Mouse (Mus musculus) midbrain, postnatal 0 days (tissue): ENCODE data around the gene Sgf29. TPM values are rescaled to one million over a fixed set of nuclear protein-coding genes. Genes with fewer than 3 reads are reported as not detected.
"Not testable (repeated sequence)": the region's sequence is repeated elsewhere in the genome, so short reads cannot be mapped to it uniquely, and the experiment has no call there.

Experiments used
- ATAC-seq: fragments of 200-750 bp; cut with Nextera tagmentation; 2 replicates; pipeline ENCODE4 v1.8.0; 2017; ENCODE audit warnings: moderate number of reproducible peaks, mild to moderate bottlenecking, moderate TSS enrichment, moderate library complexity; ENCODE audit not compliant: low FRiP score
- DNase-seq: peaks from one replicate; pipeline ENCODE4 v3.0.0-alpha.2; 2015; ENCODE audit warnings: low spot score
- H3K27ac ChIP-seq: fragments of 300-500 bp; sonication (generic); 2 replicates; pipeline ENCODE4 v1.5.1; 2014; ENCODE audit warnings: low read depth, mild to moderate bottlenecking, low read length, mixed read lengths
- H3K27me3 ChIP-seq: fragments of 300-500 bp; sonication (generic); 2 replicates; pipeline ENCODE4 v1.6.1; 2014; ENCODE audit warnings: low read length, control low read depth, mixed read lengths; ENCODE audit not compliant: insufficient read depth
- H3K36me3 ChIP-seq: fragments of 300-500 bp; sonication (generic); 2 replicates; pipeline ENCODE4 v1.6.1; 2014; ENCODE audit warnings: low read length, control low read depth, mixed read lengths; ENCODE audit not compliant: insufficient read depth
- H3K4me1 ChIP-seq: fragments of 300-500 bp; sonication (generic); 2 replicates; pipeline ENCODE4 v1.6.1; 2014; ENCODE audit warnings: mild to moderate bottlenecking, control low read depth, antibody characterized with exemption, low read length, mixed read lengths; ENCODE audit not compliant: insufficient read depth
- H3K4me2 ChIP-seq: fragments of 300-500 bp; sonication (generic); 2 replicates; pipeline ENCODE4 v1.6.1; 2014; ENCODE audit warnings: low read depth, mild to moderate bottlenecking, low read length, mixed read lengths; ENCODE audit not compliant: poor library complexity, severe bottlenecking
- H3K4me3 ChIP-seq: fragments of 300-500 bp; sonication (generic); 2 replicates; pipeline ENCODE4 v1.5.1; 2014; ENCODE audit warnings: low read depth, mild to moderate bottlenecking, low read length, moderate library complexity
- H3K9ac ChIP-seq: fragments of 300-500 bp; sonication (generic); replicated peaks from 2 replicates; pipeline ENCODE4 v1.6.1; 2014; ENCODE audit warnings: mild to moderate bottlenecking, low read length, moderate library complexity, mixed read lengths; ENCODE audit not compliant: poor library complexity, severe bottlenecking
- H3K9me3 ChIP-seq: fragments of 300-500 bp; sonication (generic); 2 replicates; pipeline ENCODE4 v1.6.1; 2016; ENCODE audit warnings: low read length, control low read depth
- CTCF ChIP-seq: IDR thresholded peaks from 2 replicates; pipeline ENCODE4 v1.5.1; 2016; ENCODE audit warnings: antibody characterized with exemption, mild to moderate bottlenecking
- WGBS: fragments of 180-500 bp; shearing (Covaris S2); extraction: QIAGEN DNeasy Blood & Tissue Kit; methylation state at CpG from one replicate; pipeline ENCODE4 v1.1.7; 2014; 5-methylcytosine and 5-hydroxymethylcytosine counted together
- polyA plus RNA-seq: library from polyadenylated mRNA; unstranded; fragments of >200 nt; fragmentation: Nextera tagmentation; extraction: Ambion mirVana; gene quantifications from 2 replicates; pipeline ENCODE4 v1.2.1, GENCODE M21; 2015
- total RNA-seq: library from RNA; depleted of rRNA; stranded (reverse); fragments of >200 nt; gene quantifications from 2 replicates; pipeline ENCODE4 v1.2.3, GENCODE M21; 2014

Sgf29 gene
- total and polyA plus RNA-seq, 2 experiments from 2014 or later = 44.4 to 48.0 TPM

GRCm38 (mm10) chr7:126681221-126681620 is 32.1 kb downstream of the Sgf29 start:
- H3K27ac ChIP-seq = no peak overlapping the region
- no peak overlapping the region for H3K4me3 ChIP-seq
- H3K4me2 ChIP-seq = no peak overlapping the region
- TF ChIP-seq CTCF = no peak
- DNase-seq (no peak), ATAC-seq (no peak)
- 95% methylated on average over 5 of the region's 5 CpGs for WGBS
- no peaks in the 10 kb centered on the region for H3K9me3 ChIP-seq
- H3K4me1 ChIP-seq = no peaks in the 10 kb centered on the region
- H3K27me3 ChIP-seq = no peaks in the 10 kb centered on the region
- no peaks in the 10 kb centered on the region for H3K36me3 ChIP-seq
- no peak overlapping the region for H3K9ac ChIP-seq

GRCm38 (mm10) chr7:126688156-126688555 is 39.0 kb downstream of the Sgf29 start:
- WGBS = 86% methylated on average over 4 of the region's 4 CpGs
- H3K36me3 ChIP-seq = peaks cover 15% of the 10 kb centered on the region
- not testable (repeated sequence) for H3K4me1 ChIP-seq, H3K27ac ChIP-seq, H3K9ac ChIP-seq, H3K4me3 ChIP-seq, ATAC-seq, H3K9me3 ChIP-seq, DNase-seq, H3K4me2 ChIP-seq, H3K27me3 ChIP-seq

GRCm38 (mm10) chr7:126689021-126689420 is 39.9 kb downstream of the Sgf29 start:
- DNase-seq = no peak
- H3K9me3 ChIP-seq = no peaks in the 10 kb centered on the region

GRCm38 (mm10) chr7:126690737-126691136 is 41.6 kb downstream of the Sgf29 start:
- TF ChIP-seq CTCF = no peak
- 92% methylated on average over 3 of the region's 3 CpGs for WGBS
- H3K9ac ChIP-seq = no peak overlapping the region
- no peaks in the 10 kb centered on the region for H3K4me1 ChIP-seq
- H3K4me2 ChIP-seq = no peak overlapping the region
- H3K27ac ChIP-seq = no peak overlapping the region
- no peak overlapping the region for H3K4me3 ChIP-seq
- peaks cover 15% of the 10 kb centered on the region for H3K36me3 ChIP-seq
- ATAC-seq = no peak
- H3K27me3 ChIP-seq = no peaks in the 10 kb centered on the region
- H3K9me3 ChIP-seq = no peaks in the 10 kb centered on the region
- no peak for DNase-seq

More at GRCm38 (mm10) chr7:126689021-126689420, 39.9 kb downstream of the Sgf29 start:
- no peak for ATAC-seq
- no peak overlapping the region for H3K4me2 ChIP-seq
- H3K9ac ChIP-seq = no peak overlapping the region
- no peak overlapping the region for H3K27ac ChIP-seq
- no peak for TF ChIP-seq CTCF
- H3K36me3 ChIP-seq = peaks cover 15% of the 10 kb centered on the region
- no peaks in the 10 kb centered on the region for H3K27me3 ChIP-seq
- no peak overlapping the region for H3K4me3 ChIP-seq
- WGBS = 86% methylated on average over 3 of the region's 3 CpGs
- H3K4me1 ChIP-seq = no peaks in the 10 kb centered on the region

- DNase-seq (no peak), ATAC-seq (no peak)
- no peak for TF ChIP-seq CTCF
- no peak overlapping the region for H3K9ac ChIP-seq
- H3K27ac ChIP-seq = no peak overlapping the region
- peaks cover 15% of the 10 kb centered on the region for H3K36me3 ChIP-seq
- H3K4me2 ChIP-seq = no peak overlapping the region
- H3K27me3 ChIP-seq = no peaks in the 10 kb centered on the region
- 79% methylated on average over 5 of the region's 5 CpGs for WGBS
- peaks cover under 1% of the 10 kb centered on the region; the same call in 1 of the 2 replicates for H3K4me1 ChIP-seq
- H3K9me3 ChIP-seq = no peaks in the 10 kb centered on the region
- no peak overlapping the region for H3K4me3 ChIP-seq
Measured at GRCm38 (mm10) chr7:126691676-126692075, 42.6 kb downstream of the Sgf29 start.

GRCm38 (mm10) chr7:126692426-126692825 is 43.3 kb downstream of the Sgf29 start:
- no peak for DNase-seq
- Histone ChIP-seq H3K4me1 (peaks cover 7% of the 10 kb centered on the region; the same call in 1 of the 2 replicates), H3K4me2 (no peak overlapping the region), H3K27me3 (no peaks in the 10 kb centered on the region), H3K9me3 (no peaks in the 10 kb centered on the region), H3K36me3 (peaks cover 15% of the 10 kb centered on the region), H3K9ac (no peak overlapping the region), H3K27ac (no peak overlapping the region), H3K4me3 (no peak overlapping the region)
- no peak for ATAC-seq
- TF ChIP-seq CTCF = no peak
- 96% methylated on average over 26 of the region's 26 CpGs for WGBS
